Mouse (Mus musculus): Measurements from ENCODE around the gene Tmem127. TPM values are rescaled to one million over a fixed set of nuclear protein-coding genes. Genes with fewer than 3 reads are reported as not detected.
A peak's percentile ranks its signal among the peaks of the same experiment; 100 is the strongest.

The Tmem127 gene
- polyA plus RNA-seq, 1 experiment from 2014 or later = 11.4 TPM

GRCm38 (mm10) chr2:127307179-127307578 lies 59.5 kb downstream of the Tmem127 start:
- TF ChIP-seq EP300 (IDR thresholded peaks at IDR 0.05; ENCODE audit: low read depth) (no peak), CTCF (IDR thresholded peaks at IDR 0.05; ENCODE audit: low read depth) (no peak)
- H3K27me3 ChIP-seq (ENCODE audit: insufficient read depth, low read length) = no peaks in the 10 kb centered on the region
- ATAC-seq = no peak
- no peak overlapping the region for H3K9ac ChIP-seq (replicated peaks)
- 0 out of 2 replicates have a peak, but pooled peaks cover 2% of the 10 kb centered on the region for H3K9me3 ChIP-seq (ENCODE audit: low read length)
- H3K4me1 ChIP-seq (ENCODE audit: insufficient read depth) = 0 out of 2 replicates have a peak, but pooled peaks cover 5% of the 10 kb centered on the region
- H3K4me2 ChIP-seq (ENCODE audit: low read depth, low read length) = no peak overlapping the region
- no peaks in the 10 kb centered on the region for H3K36me3 ChIP-seq (replicated peaks; ENCODE audit: insufficient read depth, low read length)
- H3K4me3 ChIP-seq (ENCODE audit: low read depth, low read length) = no peak overlapping the region
- no peak for DNase-seq
- no peak overlapping the region for H3K27ac ChIP-seq (ENCODE audit: low read depth)
- 40% methylated on average over 3 of the region's 3 CpGs for WGBS (ENCODE audit: insufficient replicate concordance)

GRCm38 (mm10) chr2:127308660-127309059 lies 61.0 kb downstream of the Tmem127 start:
- H3K9ac ChIP-seq (replicated peaks) = no peak overlapping the region
- H3K9me3 ChIP-seq (ENCODE audit: low read length) = 0 out of 2 replicates have a peak, but pooled peaks cover 2% of the 10 kb centered on the region
- no peak overlapping the region for H3K4me2 ChIP-seq (ENCODE audit: low read depth, low read length)
- no peaks in the 10 kb centered on the region for H3K27me3 ChIP-seq (ENCODE audit: insufficient read depth, low read length)
- no peak overlapping the region for H3K27ac ChIP-seq (ENCODE audit: low read depth)
- no peak overlapping the region for H3K4me3 ChIP-seq (ENCODE audit: low read depth, low read length)
- DNase-seq (no peak), ATAC-seq (no peak)
- TF ChIP-seq EP300 (IDR thresholded peaks at IDR 0.05; ENCODE audit: low read depth) (no peak), CTCF (IDR thresholded peaks at IDR 0.05; ENCODE audit: low read depth) (peak; percentile 73)
- H3K4me1 ChIP-seq (ENCODE audit: insufficient read depth) = 0 out of 2 replicates have a peak, but pooled peaks cover 5% of the 10 kb centered on the region
- no peaks in the 10 kb centered on the region for H3K36me3 ChIP-seq (replicated peaks; ENCODE audit: insufficient read depth, low read length)
- WGBS (ENCODE audit: insufficient replicate concordance) = 89% methylated on average over 2 of the region's 2 CpGs

GRCm38 (mm10) chr2:127310246-127310645 lies 62.5 kb downstream of the Tmem127 start:
- WGBS (ENCODE audit: insufficient replicate concordance) = 37% methylated on average over 2 of the region's 2 CpGs
- H3K9me3 ChIP-seq (ENCODE audit: low read length) = 0 out of 2 replicates have a peak, but pooled peaks cover 2% of the 10 kb centered on the region
- ATAC-seq (no peak), DNase-seq (no peak)
- no peak overlapping the region for H3K4me2 ChIP-seq (ENCODE audit: low read depth, low read length)
- H3K27ac ChIP-seq (ENCODE audit: low read depth) = no peak overlapping the region
- H3K36me3 ChIP-seq (replicated peaks; ENCODE audit: insufficient read depth, low read length) = no peaks in the 10 kb centered on the region
- TF ChIP-seq CTCF (IDR thresholded peaks at IDR 0.05; ENCODE audit: low read depth) (no peak), EP300 (IDR thresholded peaks at IDR 0.05; ENCODE audit: low read depth) (no peak)
- no peaks in the 10 kb centered on the region for H3K27me3 ChIP-seq (ENCODE audit: insufficient read depth, low read length)
- H3K9ac ChIP-seq (replicated peaks) = no peak overlapping the region
- H3K4me1 ChIP-seq (ENCODE audit: insufficient read depth) = peaks cover 11% of the 10 kb centered on the region
- no peak overlapping the region for H3K4me3 ChIP-seq (ENCODE audit: low read depth, low read length)

- Histone ChIP-seq H3K9ac (replicated peaks) (no peak overlapping the region), H3K4me1 (ENCODE audit: insufficient read depth) (peaks cover 11% of the 10 kb centered on the region), H3K36me3 (replicated peaks; ENCODE audit: insufficient read depth, low read length) (no peaks in the 10 kb centered on the region), H3K4me2 (ENCODE audit: low read depth, low read length) (no peak overlapping the region), H3K27ac (ENCODE audit: low read depth) (no peak overlapping the region), H3K4me3 (ENCODE audit: low read depth, low read length) (no peak overlapping the region), H3K27me3 (ENCODE audit: insufficient read depth, low read length) (no peaks in the 10 kb centered on the region), H3K9me3 (ENCODE audit: low read length) (0 out of 2 replicates have a peak, but pooled peaks cover 2% of the 10 kb centered on the region)
- ATAC-seq (no peak), DNase-seq (no peak)
- WGBS (ENCODE audit: insufficient replicate concordance) = 70% methylated on average over 7 of the region's 7 CpGs
- no peak for TF ChIP-seq EP300 (IDR thresholded peaks at IDR 0.05; ENCODE audit: low read depth)
- TF ChIP-seq CTCF (IDR thresholded peaks at IDR 0.05; ENCODE audit: low read depth) = no peak
These were observed 63.0 kb downstream of the Tmem127 start for GRCm38 (mm10) chr2:127310685-127311084.

Other genes starting within 250 kb of the Tmem127 start
- 1.5 and 1.9 TPM in 2 replicates for gene Ap4e1, start 239.2 kb upstream of the Tmem127 start, polyA plus RNA-seq (2015; fragmentation: Nextera tagmentation; extraction: Ambion mirVana)
- gene Blvra, start 177.2 kb upstream of the Tmem127 start, polyA plus RNA-seq (2015; fragmentation: Nextera tagmentation; extraction: Ambion mirVana) = 41.8 and 41.9 TPM in 2 replicates
- gene Ncaph, start 114.0 kb upstream of the Tmem127 start, polyA plus RNA-seq (2015; fragmentation: Nextera tagmentation; extraction: Ambion mirVana) = 21.5 and 23.4 TPM in 2 replicates
- 15.9 and 17.8 TPM in 2 replicates for gene Itpripl1, start 104.5 kb upstream of the Tmem127 start, polyA plus RNA-seq (2015; fragmentation: Nextera tagmentation; extraction: Ambion mirVana)
- 1.1 and 1.2 TPM in 2 replicates for gene 1810024B03Rik, start 39.6 kb upstream of the Tmem127 start, polyA plus RNA-seq (2015; fragmentation: Nextera tagmentation; extraction: Ambion mirVana)
- 11.3 and 13.5 TPM in 2 replicates for gene Snrnp200, start 39.5 kb upstream of the Tmem127 start, polyA plus RNA-seq (2015; fragmentation: Nextera tagmentation; extraction: Ambion mirVana)
- 31.0 and 31.9 TPM in 2 replicates for gene Ciao1, start 92 bp upstream of the Tmem127 start, polyA plus RNA-seq (2015; fragmentation: Nextera tagmentation; extraction: Ambion mirVana)
- 41.7 and 44.7 TPM in 2 replicates for gene Stard7, start 22.3 kb downstream of the Tmem127 start, polyA plus RNA-seq (2015; fragmentation: Nextera tagmentation; extraction: Ambion mirVana)
- 5.6 and 5.9 TPM in 2 replicates for gene Dusp2, start 88.3 kb downstream of the Tmem127 start, polyA plus RNA-seq (2015; fragmentation: Nextera tagmentation; extraction: Ambion mirVana)
- not detected in 2 replicates for gene Astl, start 90.7 kb downstream of the Tmem127 start, polyA plus RNA-seq (2015; fragmentation: Nextera tagmentation; extraction: Ambion mirVana)
- 4.7 and 4.8 TPM in 2 replicates for gene Adra2b, start 115.3 kb downstream of the Tmem127 start, polyA plus RNA-seq (2015; fragmentation: Nextera tagmentation; extraction: Ambion mirVana)
- 0.46 and 0.51 TPM in 2 replicates for gene Gpat2, start 177.3 kb downstream of the Tmem127 start, polyA plus RNA-seq (2015; fragmentation: Nextera tagmentation; extraction: Ambion mirVana)
- 14.7 and 16.9 TPM in 2 replicates for gene Fahd2a, start 196.7 kb downstream of the Tmem127 start, polyA plus RNA-seq (2015; fragmentation: Nextera tagmentation; extraction: Ambion mirVana)

Measured in liver, postnatal 0 days (tissue).